Mouse (Mus musculus) brain, embryonic 14.5 days (tissue): ENCODE data around the gene Ndufs8.

Experiments
- CTCF ChIP-seq: fragments of 200-500 bp; IDR thresholded peaks from 2 replicates; pipeline ENCODE4 v1.5.1; 2012; ENCODE audit warnings: inconsistent platforms, mild to moderate bottlenecking, moderate library complexity, borderline replicate concordance; ENCODE audit not compliant: insufficient read depth, insufficient read length; ENCODE audit errors: extremely low read depth
- POLR2A ChIP-seq: fragments of 200-500 bp; IDR thresholded peaks from 2 replicates; pipeline ENCODE4 v1.6.1; 2012; ENCODE audit warnings: mild to moderate bottlenecking, inconsistent platforms, borderline replicate concordance; ENCODE audit not compliant: poor library complexity, insufficient read depth, insufficient read length, severe bottlenecking; ENCODE audit errors: extremely low read depth

GRCm38 (mm10) chr19:3903648-3904362 is 8.8 kb downstream of the Ndufs8 start:
- TF ChIP-seq CTCF (no peak), POLR2A (no peak)
